Mouse (Mus musculus): Measurements from ENCODE around the gene Taf15.

GRCm38 (mm10) chr11:83468765-83469164 is 4.1 kb upstream of the Taf15 start:
- TF ChIP-seq POLR2A (IDR thresholded peaks at IDR 0.05; ENCODE audit: insufficient read depth, low read depth, low read length), result no peak
- TF ChIP-seq CTCF (IDR thresholded peaks at IDR 0.05), result no peak
- TF ChIP-seq EP300 (IDR thresholded peaks at IDR 0.05; ENCODE audit: insufficient read depth, low read depth, low read length), result no peak

Data from heart, adult 2 months (tissue).